Mouse (Mus musculus) neural tube, embryonic 13.5 days (tissue): ENCODE results near the gene Macrod1. TPM values are rescaled to one million over a fixed set of nuclear protein-coding genes. Genes with fewer than 3 reads are reported as not detected.

ENCODE experiments used
- ATAC-seq: fragments of 200-750 bp; cut with Nextera tagmentation; 2 replicates; pipeline ENCODE4 v1.8.0; 2017; ENCODE audit warnings: low read depth, mild to moderate bottlenecking, moderate TSS enrichment, moderate library complexity
- H3K27ac ChIP-seq: fragments of 300-500 bp; sonication (generic); replicated peaks from 2 replicates; pipeline ENCODE4 v1.5.1; 2015; ENCODE audit warnings: moderate library complexity, mild to moderate bottlenecking, inconsistent platforms
- H3K27me3 ChIP-seq: fragments of 300-500 bp; sonication (generic); 2 replicates; pipeline ENCODE4 v1.6.1; 2015; ENCODE audit warnings: mild to moderate bottlenecking, inconsistent platforms
- H3K36me3 ChIP-seq: fragments of 300-500 bp; sonication (generic); 2 replicates; pipeline ENCODE4 v1.6.1; 2015; ENCODE audit warnings: mild to moderate bottlenecking, inconsistent platforms
- H3K4me1 ChIP-seq: fragments of 300-500 bp; sonication (generic); replicated peaks from 2 replicates; pipeline ENCODE4 v1.6.1; 2015; ENCODE audit warnings: inconsistent platforms
- H3K4me2 ChIP-seq: fragments of 300-500 bp; sonication (generic); 2 replicates; pipeline ENCODE4 v1.6.1; 2015; ENCODE audit warnings: inconsistent platforms, mild to moderate bottlenecking, moderate library complexity
- H3K4me3 ChIP-seq: fragments of 300-500 bp; sonication (generic); 2 replicates; pipeline ENCODE4 v1.5.1; 2015; ENCODE audit warnings: mild to moderate bottlenecking, inconsistent platforms
- H3K9ac ChIP-seq: fragments of 300-500 bp; sonication (generic); 2 replicates; pipeline ENCODE4 v1.6.1; 2015; ENCODE audit warnings: moderate library complexity, mild to moderate bottlenecking, inconsistent platforms
- H3K9me3 ChIP-seq: fragments of 300-500 bp; sonication (generic); 2 replicates; pipeline ENCODE4 v1.6.1; 2016; ENCODE audit warnings: inconsistent platforms
- WGBS: fragments of 180-500 bp; shearing (Covaris S2); methylation state at CpG from one replicate; pipeline ENCODE4 v1.1.7; 2015; 5-methylcytosine and 5-hydroxymethylcytosine counted together
- polyA plus RNA-seq: library from polyadenylated mRNA; unstranded; fragments of >200 nt; fragmentation: Nextera tagmentation; extraction: Ambion mirVana; gene quantifications from 2 replicates; pipeline ENCODE4 v1.2.1, GENCODE M21; 2015

Macrod1 gene
- 4.4 and 5.2 TPM in 2 replicates for polyA plus RNA-seq

DNA sequence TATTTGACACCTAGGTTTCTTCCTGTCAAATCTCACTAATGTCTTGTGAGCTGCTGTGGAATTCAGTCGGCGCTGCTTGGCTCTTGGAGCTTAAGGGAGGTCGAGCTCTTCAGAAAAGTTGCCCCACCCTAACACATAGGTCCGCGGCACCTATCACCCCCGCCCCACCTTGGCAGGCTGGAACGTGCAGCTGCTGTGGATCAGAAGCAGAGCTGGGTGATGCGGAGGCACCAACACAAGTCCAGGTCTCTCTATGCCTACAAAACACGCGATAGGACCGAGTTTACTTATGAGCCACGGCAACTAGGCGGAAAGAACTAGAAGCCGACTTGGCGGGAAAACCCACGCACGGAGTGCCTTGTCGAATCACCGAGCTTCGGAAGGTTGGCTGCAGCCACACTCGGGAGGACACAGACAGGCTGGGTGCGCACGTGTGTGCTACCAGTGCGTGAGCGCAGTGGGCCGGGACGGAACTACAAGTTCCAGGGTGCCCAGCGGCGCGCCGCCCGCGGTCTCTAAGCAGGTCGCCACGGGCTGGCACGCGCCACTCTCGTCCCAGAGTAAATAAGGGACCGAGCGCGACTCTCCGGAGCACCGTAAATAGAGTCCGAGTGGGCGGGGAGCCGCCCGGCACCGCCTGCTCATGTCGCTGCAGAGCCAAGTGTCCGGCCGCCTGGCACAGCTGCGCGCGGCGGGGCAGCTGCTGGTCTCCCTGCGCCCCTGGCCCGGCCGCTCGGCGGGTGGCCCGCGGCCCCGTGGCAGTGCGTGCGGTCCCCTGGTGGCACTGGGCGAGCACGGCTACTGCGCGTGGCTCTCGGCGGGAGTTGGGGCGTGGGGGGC lies at the start of gene Macrod1:
Gene Macrod1 (plus strand): TSS at position 563 of the 840 bp plus-strand sequence.
- peaks cover 69% of the 10 kb centered on the region for H3K27me3 ChIP-seq
- peak within 1 kb of the TSS; percentile 90 for H3K4me2 ChIP-seq
- ATAC-seq, result peak; percentile 85
- H3K9ac ChIP-seq, result peak within 1 kb of the TSS; percentile 66
- peak within 1 kb of the TSS; percentile 61 for H3K4me3 ChIP-seq
- H3K9me3 ChIP-seq, result no peaks in the 10 kb centered on the region
- H3K27ac ChIP-seq, result no peak within 1 kb of the TSS
- H3K36me3 ChIP-seq, result no peaks in the 10 kb centered on the region
- peaks cover 24% of the 10 kb centered on the region for H3K4me1 ChIP-seq
- WGBS, result 2% methylated on average over 72 of the region's 72 CpGs

GRCm38 (mm10) chr19:7006892-7007593 lies 49.6 kb upstream of the Macrod1 start:
- Histone ChIP-seq H3K4me2 (no peak overlapping the region), H3K4me3 (no peak overlapping the region), H3K36me3 (no peaks in the 10 kb centered on the region), H3K27ac (no peak overlapping the region), H3K9ac (no peak overlapping the region), H3K9me3 (no peaks in the 10 kb centered on the region), H3K4me1 (no peaks in the 10 kb centered on the region), H3K27me3 (no peaks in the 10 kb centered on the region)
- no peak for ATAC-seq
- 82% methylated on average over 9 of the region's 9 CpGs for WGBS

DNA sequence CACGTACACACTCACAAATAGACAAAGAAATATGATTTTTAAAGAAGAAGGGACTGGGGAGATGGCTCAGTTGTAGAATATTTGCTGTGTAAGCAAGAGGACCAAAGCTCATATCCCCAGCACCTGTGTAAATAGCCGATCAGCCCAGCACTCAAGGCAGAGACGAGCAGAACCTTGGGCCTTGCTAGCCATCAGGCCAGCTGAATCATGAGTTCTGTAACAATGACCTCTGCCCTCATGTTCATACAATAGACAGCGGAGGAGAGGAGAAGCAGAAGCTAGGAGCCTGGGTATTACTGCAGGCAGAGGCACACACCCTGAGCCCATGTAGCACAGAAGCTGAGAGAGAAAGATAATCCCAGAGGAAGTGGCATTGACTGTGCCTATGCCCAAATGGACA lies 44.2 kb upstream of the Macrod1 start:
- H3K36me3 ChIP-seq, result peaks cover 17% of the 10 kb centered on the region
- no peak overlapping the region for H3K27ac ChIP-seq
- WGBS, result 77% methylated on average over 4 of the region's 4 CpGs
- no peaks in the 10 kb centered on the region for H3K27me3 ChIP-seq
- no peaks in the 10 kb centered on the region for H3K4me1 ChIP-seq
- no peak overlapping the region for H3K9ac ChIP-seq
- H3K9me3 ChIP-seq, result no peaks in the 10 kb centered on the region
- ATAC-seq, result no peak
- no peak overlapping the region for H3K4me3 ChIP-seq
- no peak overlapping the region for H3K4me2 ChIP-seq

DNA sequence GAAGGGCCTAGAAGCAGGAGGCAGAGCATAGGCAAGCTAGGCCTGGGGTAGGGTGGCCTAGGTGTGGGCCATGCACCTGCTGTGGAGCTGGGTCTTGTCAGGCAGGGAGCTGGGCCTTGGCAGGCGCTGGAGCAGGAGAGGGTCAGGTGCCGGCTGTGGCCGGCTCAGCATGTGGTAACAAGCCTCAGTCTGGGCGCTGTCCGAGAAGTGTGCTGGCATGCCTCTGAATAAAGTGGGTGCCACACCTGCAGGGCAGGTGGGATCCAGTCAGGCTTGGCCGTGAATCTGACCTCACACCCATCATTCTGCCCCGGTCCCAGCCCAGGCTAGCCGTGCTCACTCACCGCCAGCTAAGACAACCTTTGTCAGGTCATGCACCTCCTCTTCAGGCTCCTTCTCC lies 42.6 kb upstream of the Macrod1 start:
- H3K4me3 ChIP-seq, result no peak overlapping the region
- H3K9me3 ChIP-seq, result no peaks in the 10 kb centered on the region
- no peaks in the 10 kb centered on the region for H3K4me1 ChIP-seq
- peaks cover 31% of the 10 kb centered on the region for H3K36me3 ChIP-seq
- no peak for ATAC-seq
- no peak overlapping the region for H3K4me2 ChIP-seq
- no peaks in the 10 kb centered on the region for H3K27me3 ChIP-seq
- no peak overlapping the region for H3K27ac ChIP-seq
- H3K9ac ChIP-seq, result no peak overlapping the region
- 93% methylated on average over 9 of the region's 9 CpGs for WGBS

GRCm38 (mm10) chr19:7014481-7015135 lies 42.0 kb upstream of the Macrod1 start:
- no peak overlapping the region for H3K4me2 ChIP-seq
- H3K9ac ChIP-seq, result no peak overlapping the region
- H3K27me3 ChIP-seq, result no peaks in the 10 kb centered on the region
- H3K27ac ChIP-seq, result no peak overlapping the region
- no peak for ATAC-seq
- no peaks in the 10 kb centered on the region for H3K9me3 ChIP-seq
- peaks cover 37% of the 10 kb centered on the region for H3K36me3 ChIP-seq
- H3K4me1 ChIP-seq, result no peaks in the 10 kb centered on the region
- no peak overlapping the region for H3K4me3 ChIP-seq
- WGBS, result 92% methylated on average over 20 of the region's 20 CpGs

GRCm38 (mm10) chr19:7017541-7018457 lies 38.8 kb upstream of the Macrod1 start:
- no peak for ATAC-seq
- Histone ChIP-seq H3K27me3 (no peaks in the 10 kb centered on the region), H3K4me2 (no peak overlapping the region), H3K9me3 (no peaks in the 10 kb centered on the region), H3K4me1 (no peaks in the 10 kb centered on the region), H3K4me3 (no peak overlapping the region), H3K9ac (no peak overlapping the region), H3K27ac (no peak overlapping the region), H3K36me3 (peaks cover 66% of the 10 kb centered on the region)
- WGBS, result 81% methylated on average over 12 of the region's 12 CpGs

DNA sequence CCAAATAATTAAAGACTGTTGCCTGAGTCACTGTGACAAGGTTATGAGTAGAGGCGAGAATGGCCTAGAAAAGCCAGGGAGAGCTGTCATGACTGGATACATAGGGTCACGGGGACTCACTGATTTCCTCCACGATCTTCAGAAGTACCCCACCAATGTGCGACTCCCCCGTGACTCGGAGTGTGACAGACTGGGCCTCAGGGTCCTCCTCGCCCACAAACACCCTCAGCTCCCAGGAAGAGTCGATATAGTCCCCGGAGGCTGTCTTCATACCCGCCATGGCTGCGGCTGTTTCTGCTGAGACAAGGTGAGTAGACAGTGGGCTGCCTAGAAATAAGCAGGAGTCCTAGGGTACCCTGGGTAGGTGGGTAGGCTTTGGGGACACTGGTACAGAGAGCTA lies 38.1 kb upstream of the Macrod1 start:
- Histone ChIP-seq H3K9ac (no peak overlapping the region), H3K4me2 (no peak overlapping the region), H3K27ac (no peak overlapping the region), H3K4me1 (no peaks in the 10 kb centered on the region), H3K9me3 (no peaks in the 10 kb centered on the region), H3K27me3 (no peaks in the 10 kb centered on the region), H3K4me3 (no peak overlapping the region), H3K36me3 (peaks cover 70% of the 10 kb centered on the region)
- no peak for ATAC-seq
- WGBS, result 92% methylated on average over 11 of the region's 11 CpGs

- ATAC-seq, result no peak
- WGBS, result 91% methylated on average over 5 of the region's 5 CpGs
- H3K36me3 ChIP-seq, result peaks cover 75% of the 10 kb centered on the region
- no peaks in the 10 kb centered on the region for H3K9me3 ChIP-seq
- H3K27me3 ChIP-seq, result no peaks in the 10 kb centered on the region
- no peak within 1 kb of the TSS for H3K4me3 ChIP-seq
- no peak within 1 kb of the TSS for H3K9ac ChIP-seq
- no peak within 1 kb of the TSS for H3K4me2 ChIP-seq
- H3K4me1 ChIP-seq, result no peaks in the 10 kb centered on the region
- no peak within 1 kb of the TSS for H3K27ac ChIP-seq
Measured at GRCm38 (mm10) chr19:7019191-7019590, 37.4 kb upstream of the Macrod1 start, which contains the start of gene Fermt3. Gene Fermt3 (minus strand): TSS chr19:7019469.

DNA sequence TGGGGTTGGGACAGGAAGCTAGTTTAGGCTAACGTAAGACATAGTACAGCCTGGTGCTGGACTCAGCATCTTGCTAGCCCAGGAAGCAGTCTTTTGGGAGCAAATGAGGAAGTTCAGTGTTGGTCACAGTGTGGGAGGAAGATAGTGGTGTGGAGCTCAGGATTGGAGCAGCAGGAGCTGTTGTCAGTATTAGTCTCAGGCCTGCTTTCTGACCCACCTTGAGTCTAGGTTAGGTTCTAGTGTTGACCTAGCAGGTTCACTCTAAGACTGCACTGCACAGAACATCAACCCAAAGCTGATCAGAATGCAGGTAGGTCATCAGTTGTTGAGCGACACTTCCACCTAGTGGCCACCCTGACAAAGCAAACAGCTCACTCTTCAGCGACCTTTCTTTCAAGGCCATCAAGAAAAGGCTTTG lies 36.4 kb upstream of the Macrod1 start:
- 62% methylated on average over 3 of the region's 3 CpGs for WGBS
- Histone ChIP-seq H3K4me3 (no peak overlapping the region), H3K9me3 (no peaks in the 10 kb centered on the region), H3K4me1 (no peaks in the 10 kb centered on the region), H3K27me3 (no peaks in the 10 kb centered on the region), H3K27ac (no peak overlapping the region), H3K36me3 (peaks cover 86% of the 10 kb centered on the region), H3K4me2 (no peak overlapping the region), H3K9ac (no peak overlapping the region)
- peak; percentile 50 for ATAC-seq

GRCm38 (mm10) chr19:7029531-7029930 lies 27.1 kb upstream of the Macrod1 start:
- no peaks in the 10 kb centered on the region for H3K27me3 ChIP-seq
- no peak overlapping the region for H3K4me3 ChIP-seq
- no peaks in the 10 kb centered on the region for H3K4me1 ChIP-seq
- no peak for ATAC-seq
- no peak overlapping the region for H3K27ac ChIP-seq
- no peaks in the 10 kb centered on the region for H3K9me3 ChIP-seq
- H3K9ac ChIP-seq, result no peak overlapping the region
- H3K4me2 ChIP-seq, result no peak overlapping the region
- WGBS, result 97% methylated on average over 5 of the region's 5 CpGs
- H3K36me3 ChIP-seq, result peaks cover 97% of the 10 kb centered on the region

- H3K9ac ChIP-seq, result no peak overlapping the region
- peaks cover 65% of the 10 kb centered on the region for H3K36me3 ChIP-seq
- H3K4me3 ChIP-seq, result no peak overlapping the region
- no peaks in the 10 kb centered on the region for H3K27me3 ChIP-seq
- ATAC-seq, result no peak
- 93% methylated on average over 5 of the region's 5 CpGs for WGBS
- peaks cover 28% of the 10 kb centered on the region for H3K4me1 ChIP-seq
- H3K27ac ChIP-seq, result no peak overlapping the region
- H3K9me3 ChIP-seq, result no peaks in the 10 kb centered on the region
- H3K4me2 ChIP-seq, result no peak overlapping the region
Measured at GRCm38 (mm10) chr19:7034006-7034405, 22.6 kb upstream of the Macrod1 start.
